Mouse (Mus musculus) adrenal gland, adult 8-10 months (tissue): ENCODE results near the gene Relb. TPM values are rescaled to one million over a fixed set of nuclear protein-coding genes. Genes with fewer than 3 reads are reported as not detected.

Source experiments
- total RNA-seq, 4 experiments: library from RNA; stranded (reverse); gene quantifications; 2 replicates each; pipeline ENCODE4 v1.2.4; 2022

The Relb gene
- total RNA-seq, 4 experiments from 2014 or later = 31.6 to 50.7 (median 42.6) TPM

Other genes starting within 250 kb of the Relb start
- 10 to 100 TPM; 31.0 to 44.8 (median 39.2) TPM for gene Ercc2, start 247.4 kb downstream of the Relb start, total RNA-seq
- gene Klc3, start 225.3 kb downstream of the Relb start, total RNA-seq = 10 to 100 TPM in 1 of 4 experiments, 1 to 10 TPM in 2, under 1 TPM in 1; 0.61 to 13.6 (median 5.5) TPM
- gene Ckm, start 224.7 kb downstream of the Relb start, total RNA-seq = not detected
- 10 to 100 TPM; 44.4 to 53.9 (median 47.6) TPM for gene Mark4, start 170.6 kb downstream of the Relb start, total RNA-seq
- gene Exoc3l2, start 166.1 kb downstream of the Relb start, total RNA-seq = 10 to 100 TPM; 31.9 to 69.2 (median 51.8) TPM
- 10 to 100 TPM; 12.7 to 15.4 (median 13.6) TPM for gene Bloc1s3, start 121.1 kb downstream of the Relb start, total RNA-seq
- gene Trappc6a, start 121.0 kb downstream of the Relb start, total RNA-seq = 100 to 1,000 TPM in 1 of 4 experiments, 10 to 100 TPM in 3; 77.7 to 107 (median 90.3) TPM
- under 1 TPM in 2 of 4 experiments, not detected in 2; 0.13 to 0.31 TPM for gene Nkpd1, start 111.6 kb downstream of the Relb start, total RNA-seq
- 10 to 100 TPM; 68.3 to 88.3 (median 81.8) TPM for gene Ppp1r37, start 66.4 kb downstream of the Relb start, total RNA-seq
- under 1 TPM; 0.52 to 0.68 (median 0.57) TPM for gene Zfp296, start 52.2 kb downstream of the Relb start, total RNA-seq
- 10 to 100 TPM; 76.9 to 94.1 (median 85.1) TPM for gene Gemin7, start 51.8 kb downstream of the Relb start, total RNA-seq
- gene Clasrp, start 25.0 kb downstream of the Relb start, total RNA-seq = 10 to 100 TPM; 29.5 to 92.6 (median 50.4) TPM
- 100 to 1,000 TPM; 164 to 180 (median 179) TPM for gene Clptm1, start 35.6 kb upstream of the Relb start, total RNA-seq
- gene Apoc2, start 48.5 kb upstream of the Relb start, total RNA-seq = 1 to 10 TPM in 3 of 4 experiments, not detected in 1; 1.0 to 2.6 (median 1.4) TPM
- gene Gm44805, start 52.0 kb upstream of the Relb start, total RNA-seq = 1 to 10 TPM in 2 of 4 experiments, under 1 TPM in 1, not detected in 1; 0.54 to 3.0 (median 1.9) TPM
- 100 to 1,000 TPM in 2 of 4 experiments, 10 to 100 TPM in 2; 48.6 to 249 (median 89.6) TPM for gene Apoc4, start 52.0 kb upstream of the Relb start, total RNA-seq
- 100 to 1,000 TPM in 2 of 4 experiments, 10 to 100 TPM in 2; 11.6 to 554 (median 210) TPM for gene Apoc1, start 63.2 kb upstream of the Relb start, total RNA-seq
- gene Apoe, start 69.8 kb upstream of the Relb start, total RNA-seq = 1,000 to 10,000 TPM in 3 of 4 experiments, 100 to 1,000 TPM in 1; 996 to 1,300 (median 1,120) TPM
- 100 to 1,000 TPM; 119 to 134 (median 125) TPM for gene Tomm40, start 86.0 kb upstream of the Relb start, total RNA-seq
- 100 to 1,000 TPM in 1 of 4 experiments, 10 to 100 TPM in 3; 72.1 to 116 (median 88.9) TPM for gene Nectin2, start 121.0 kb upstream of the Relb start, total RNA-seq
- 10 to 100 TPM; 50.3 to 63.5 (median 55.3) TPM for gene Bcam, start 141.6 kb upstream of the Relb start, total RNA-seq
- gene Cblc, start 167.4 kb upstream of the Relb start, total RNA-seq = under 1 TPM in 1 of 4 experiments, not detected in 3; 0.43 TPM
- gene Bcl3, start 193.3 kb upstream of the Relb start, total RNA-seq = 10 to 100 TPM; 16.5 to 23.4 (median 21.9) TPM
- under 1 TPM in 2 of 4 experiments, not detected in 2; 0.28 to 0.35 TPM for gene Gm19345, start 222.6 kb upstream of the Relb start, total RNA-seq
- gene Ceacam16, start 231.9 kb upstream of the Relb start, total RNA-seq = under 1 TPM in 1 of 4 experiments, not detected in 3; 0.31 TPM